Mouse (Mus musculus) testis, adult 2 months (tissue): Measurements from ENCODE around the gene Tfrc.

Source experiments
- CTCF ChIP-seq: fragments of 200-500 bp; IDR thresholded peaks from 2 replicates; pipeline ENCODE4 v1.5.1; 2012; ENCODE audit warnings: low read depth, mild to moderate bottlenecking, inconsistent platforms, low read length, moderate library complexity; ENCODE audit not compliant: control insufficient read depth, insufficient read depth, insufficient replicate concordance
- POLR2A ChIP-seq: fragments of 200-500 bp; IDR thresholded peaks from 2 replicates; pipeline ENCODE4 v1.6.1; 2012; ENCODE audit warnings: low read depth, mild to moderate bottlenecking, inconsistent platforms, low read length, moderate library complexity; ENCODE audit not compliant: control insufficient read depth

DNA sequence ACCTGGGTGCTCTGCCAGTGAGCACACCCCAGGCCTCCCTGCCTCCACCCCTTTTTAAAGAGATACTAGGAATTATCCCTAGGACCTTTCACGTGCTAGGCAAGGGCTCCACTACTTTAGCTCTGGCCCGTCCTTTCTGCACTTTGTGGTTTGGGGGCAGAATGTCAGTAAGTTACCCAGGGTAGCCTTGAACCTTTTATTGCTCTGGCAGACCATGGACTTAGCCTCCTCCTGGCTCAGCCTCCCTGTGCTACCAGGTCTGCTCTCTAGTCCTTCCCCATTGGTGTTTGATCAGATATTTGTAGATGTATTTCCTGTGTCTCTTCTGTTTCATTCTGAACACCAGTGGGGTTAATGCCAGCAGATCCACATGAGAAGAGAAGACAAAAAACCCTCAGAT is 55.5 kb downstream of the Tfrc start:
- no peak for TF ChIP-seq CTCF
- no peak for TF ChIP-seq POLR2A
